Mouse (Mus musculus) kidney, embryonic 16.5 days (tissue): ENCODE data around the gene Baz2b. TPM values are rescaled to one million over a fixed set of nuclear protein-coding genes. Genes with fewer than 3 reads are reported as not detected.
A peak's percentile ranks its signal among the peaks of the same experiment; 100 is the strongest.

Source experiments
- ATAC-seq: fragments of 200-750 bp; cut with Nextera tagmentation; 2 replicates; pipeline ENCODE4 v1.8.0; 2017; ENCODE audit warnings: moderate TSS enrichment; ENCODE audit not compliant: low FRiP score, low TSS enrichment
- H3K27ac ChIP-seq: fragments of 300-500 bp; sonication (generic); 2 replicates; pipeline ENCODE4 v1.5.1; 2014; ENCODE audit warnings: low read length
- H3K27me3 ChIP-seq: fragments of 300-500 bp; sonication (generic); 2 replicates; pipeline ENCODE4 v1.6.1; 2014; ENCODE audit warnings: low read length, control low read depth, mixed read lengths; ENCODE audit not compliant: insufficient read depth
- H3K36me3 ChIP-seq: fragments of 300-500 bp; sonication (generic); 2 replicates; pipeline ENCODE4 v1.6.1; 2014; ENCODE audit warnings: low read length, control low read depth, mixed read lengths; ENCODE audit not compliant: insufficient read depth
- H3K4me1 ChIP-seq: fragments of 300-500 bp; sonication (generic); 2 replicates; pipeline ENCODE4 v1.6.1; 2014; ENCODE audit warnings: low read length, control low read depth, mixed read lengths; ENCODE audit not compliant: insufficient read depth
- H3K4me2 ChIP-seq: fragments of 300-500 bp; sonication (generic); replicated peaks from 2 replicates; pipeline ENCODE4 v1.6.1; 2014; ENCODE audit warnings: low read depth, low read length
- H3K4me3 ChIP-seq: fragments of 300-500 bp; sonication (generic); 2 replicates; pipeline ENCODE4 v1.5.1; 2014; ENCODE audit warnings: mild to moderate bottlenecking, low read length
- H3K9ac ChIP-seq: fragments of 300-500 bp; sonication (generic); replicated peaks from 2 replicates; pipeline ENCODE4 v1.6.1; 2014; ENCODE audit warnings: low read length
- H3K9me3 ChIP-seq: fragments of 300-500 bp; sonication (generic); 2 replicates; pipeline ENCODE4 v1.6.1; 2016; ENCODE audit warnings: low read length, control low read depth
- whole genome bisulfite sequencing: fragments of 180-500 bp; shearing (Covaris S2); extraction: QIAGEN DNeasy Blood & Tissue Kit; methylation state at CpG from one replicate; pipeline ENCODE4 v1.1.7; 2014; 5-methylcytosine and 5-hydroxymethylcytosine counted together
- polyA plus RNA-seq: library from polyadenylated mRNA; unstranded; fragments of >200 nt; fragmentation: Nextera tagmentation; extraction: Ambion mirVana; gene quantifications from 2 replicates; pipeline ENCODE4 v1.2.1, GENCODE M21; 2015

Baz2b gene
- polyA plus RNA-seq, 1 experiment from 2014 or later = 51.1 TPM

- no peaks in the 10 kb centered on the region for H3K27me3 ChIP-seq
- no peak overlapping the region for H3K9ac ChIP-seq
- no peak for ATAC-seq
- H3K4me2 ChIP-seq = no peak overlapping the region
- H3K36me3 ChIP-seq = peaks cover 10% of the 10 kb centered on the region; the same call in 1 of the 2 replicates
- no peaks in the 10 kb centered on the region for H3K9me3 ChIP-seq
- WGBS = 92% methylated on average over 3 of the region's 3 CpGs
- H3K4me1 ChIP-seq = no peaks in the 10 kb centered on the region
- H3K4me3 ChIP-seq = no peak overlapping the region
- H3K27ac ChIP-seq = no peak overlapping the region
Measured at GRCm38 (mm10) chr2:59933129-59933528, 276.5 kb downstream of the Baz2b start.

- Histone ChIP-seq H3K27ac (no peak overlapping the region), H3K9me3 (no peaks in the 10 kb centered on the region), H3K36me3 (peaks cover 10% of the 10 kb centered on the region; the same call in 1 of the 2 replicates), H3K4me2 (no peak overlapping the region), H3K4me1 (no peaks in the 10 kb centered on the region), H3K27me3 (no peaks in the 10 kb centered on the region), H3K9ac (no peak overlapping the region), H3K4me3 (no peak overlapping the region)
- WGBS = 89% methylated on average over 4 of the region's 4 CpGs
- no peak for ATAC-seq
Measured at GRCm38 (mm10) chr2:59932244-59932643, 277.4 kb downstream of the Baz2b start.

- H3K36me3 ChIP-seq = peaks cover 44% of the 10 kb centered on the region
- no peak overlapping the region for H3K27ac ChIP-seq
- no peak overlapping the region for H3K4me2 ChIP-seq
- WGBS = 90% methylated on average over 11 of the region's 11 CpGs
- ATAC-seq = no peak
- H3K9ac ChIP-seq = no peak overlapping the region
- no peaks in the 10 kb centered on the region for H3K9me3 ChIP-seq
- no peaks in the 10 kb centered on the region for H3K4me1 ChIP-seq
- H3K4me3 ChIP-seq = no peak overlapping the region
- H3K27me3 ChIP-seq = no peaks in the 10 kb centered on the region
Measured at GRCm38 (mm10) chr2:59913610-59914009, 296.0 kb downstream of the Baz2b start.

- Histone ChIP-seq H3K27me3 (no peaks in the 10 kb centered on the region), H3K27ac (no peak overlapping the region), H3K4me1 (no peaks in the 10 kb centered on the region), H3K9me3 (no peaks in the 10 kb centered on the region), H3K4me3 (no peak overlapping the region), H3K36me3 (peaks cover 32% of the 10 kb centered on the region), H3K4me2 (no peak overlapping the region), H3K9ac (no peak overlapping the region)
- WGBS = 85% methylated on average over 9 of the region's 9 CpGs
- ATAC-seq = no peak
Measured at GRCm38 (mm10) chr2:59908048-59908447, 301.6 kb downstream of the Baz2b start.

GRCm38 (mm10) chr2:59904007-59904406 is 305.6 kb downstream of the Baz2b start:
- no peak for ATAC-seq
- Histone ChIP-seq H3K4me2 (no peak overlapping the region), H3K27ac (no peak overlapping the region), H3K9me3 (no peaks in the 10 kb centered on the region), H3K27me3 (no peaks in the 10 kb centered on the region), H3K9ac (no peak overlapping the region), H3K4me3 (no peak overlapping the region), H3K36me3 (peaks cover 30% of the 10 kb centered on the region), H3K4me1 (no peaks in the 10 kb centered on the region)
- WGBS = 90% methylated on average over 7 of the region's 7 CpGs

- Histone ChIP-seq H3K4me2 (no peak overlapping the region), H3K9ac (no peak overlapping the region), H3K36me3 (peaks cover 25% of the 10 kb centered on the region), H3K4me1 (no peaks in the 10 kb centered on the region; the same call in 1 of the 2 replicates), H3K27ac (no peak overlapping the region), H3K4me3 (no peak overlapping the region), H3K27me3 (no peaks in the 10 kb centered on the region), H3K9me3 (no peaks in the 10 kb centered on the region)
- ATAC-seq = no peak
- WGBS = 91% methylated on average over 4 of the region's 4 CpGs
Measured at GRCm38 (mm10) chr2:59898666-59899065, 311.0 kb downstream of the Baz2b start.

GRCm38 (mm10) chr2:59898105-59898504 is 311.5 kb downstream of the Baz2b start:
- Histone ChIP-seq H3K27me3 (no peaks in the 10 kb centered on the region), H3K9me3 (no peaks in the 10 kb centered on the region)
- ATAC-seq = no peak

GRCm38 (mm10) chr2:59896837-59897236 is 312.8 kb downstream of the Baz2b start:
- no peak overlapping the region for H3K27ac ChIP-seq
- peaks cover 22% of the 10 kb centered on the region for H3K36me3 ChIP-seq
- no peak; the same call in 1 of the 2 replicates for ATAC-seq
- no peaks in the 10 kb centered on the region for H3K27me3 ChIP-seq
- no peaks in the 10 kb centered on the region for H3K9me3 ChIP-seq
- H3K4me1 ChIP-seq = no peaks in the 10 kb centered on the region; the same call in 1 of the 2 replicates
- no peak overlapping the region for H3K9ac ChIP-seq
- H3K4me2 ChIP-seq = no peak overlapping the region
- no peak overlapping the region for H3K4me3 ChIP-seq
- WGBS = 55% methylated on average over 8 of the region's 8 CpGs

More at GRCm38 (mm10) chr2:59898105-59898504, 311.5 kb downstream of the Baz2b start:
- Histone ChIP-seq H3K9ac (no peak overlapping the region), H3K36me3 (peaks cover 25% of the 10 kb centered on the region), H3K27ac (no peak overlapping the region), H3K4me1 (no peaks in the 10 kb centered on the region; the same call in 1 of the 2 replicates), H3K4me2 (no peak overlapping the region), H3K4me3 (no peak overlapping the region)
- 84% methylated on average over 5 of the region's 7 CpGs for WGBS

GRCm38 (mm10) chr2:59896400-59896799 is 313.2 kb downstream of the Baz2b start:
- Histone ChIP-seq H3K9ac (0 out of 2 replicates have a peak overlapping the region, but pooled peaks have one; percentile 14), H3K36me3 (peaks cover 18% of the 10 kb centered on the region), H3K27ac (peak overlapping the region; percentile 16; the same call in 1 of the 2 replicates), H3K4me2 (no peak overlapping the region), H3K27me3 (no peaks in the 10 kb centered on the region), H3K9me3 (no peaks in the 10 kb centered on the region), H3K4me3 (no peak overlapping the region), H3K4me1 (no peaks in the 10 kb centered on the region; the same call in 1 of the 2 replicates)
- ATAC-seq = no peak
- 75% methylated on average over 7 of the region's 7 CpGs for WGBS

GRCm38 (mm10) chr2:59889699-59890098 is 319.9 kb downstream of the Baz2b start:
- Histone ChIP-seq H3K4me1 (no peaks in the 10 kb centered on the region), H3K9me3 (no peaks in the 10 kb centered on the region), H3K4me2 (no peak overlapping the region), H3K4me3 (no peak overlapping the region), H3K9ac (no peak overlapping the region), H3K36me3 (0 out of 2 replicates have a peak, but pooled peaks cover 2% of the 10 kb centered on the region), H3K27ac (no peak overlapping the region), H3K27me3 (no peaks in the 10 kb centered on the region)
- ATAC-seq = no peak
- 51% methylated on average over 6 of the region's 6 CpGs for WGBS
